Mouse (Mus musculus) macrophage (primary cell): Measurements from ENCODE around the gene Pdzd2. TPM values are rescaled to one million over a fixed set of nuclear protein-coding genes. Genes with fewer than 3 reads are reported as not detected.

ENCODE experiments used
- H3K27ac ChIP-seq: fragments of 350-480 bp; formaldehyde crosslinking; 2 replicates; pipeline ENCODE4 v1.9.0; 2021
- H3K36me3 ChIP-seq: fragments of 350-480 bp; formaldehyde crosslinking; 2 replicates; pipeline ENCODE4 v1.9.0; 2021; ENCODE audit errors: inconsistent target
- H3K4me3 ChIP-seq: fragments of 350-480 bp; formaldehyde crosslinking; 2 replicates; pipeline ENCODE4 v1.9.0; 2021; ENCODE audit errors: inconsistent target
- H3K79me2 ChIP-seq: fragments of 350-480 bp; formaldehyde crosslinking; 2 replicates; pipeline ENCODE4 v1.9.0; 2021; ENCODE audit errors: inconsistent target
- WGBS: methylation state at CpG from one replicate; pipeline ENCODE4 v1.1.7; 2026; ENCODE audit warnings: inconsistent platforms; ENCODE audit not compliant: missing documents; 5-methylcytosine and 5-hydroxymethylcytosine counted together
- polyA plus RNA-seq: library from polyadenylated mRNA; stranded (reverse); fragments of 250-400 nt; gene quantifications from 3 replicates; pipeline ENCODE4 v1.2.4, GENCODE M21; 2018; ENCODE audit warnings: inconsistent platforms

Gene Pdzd2
- polyA plus RNA-seq, 1 experiment from 2014 or later = not detected

DNA sequence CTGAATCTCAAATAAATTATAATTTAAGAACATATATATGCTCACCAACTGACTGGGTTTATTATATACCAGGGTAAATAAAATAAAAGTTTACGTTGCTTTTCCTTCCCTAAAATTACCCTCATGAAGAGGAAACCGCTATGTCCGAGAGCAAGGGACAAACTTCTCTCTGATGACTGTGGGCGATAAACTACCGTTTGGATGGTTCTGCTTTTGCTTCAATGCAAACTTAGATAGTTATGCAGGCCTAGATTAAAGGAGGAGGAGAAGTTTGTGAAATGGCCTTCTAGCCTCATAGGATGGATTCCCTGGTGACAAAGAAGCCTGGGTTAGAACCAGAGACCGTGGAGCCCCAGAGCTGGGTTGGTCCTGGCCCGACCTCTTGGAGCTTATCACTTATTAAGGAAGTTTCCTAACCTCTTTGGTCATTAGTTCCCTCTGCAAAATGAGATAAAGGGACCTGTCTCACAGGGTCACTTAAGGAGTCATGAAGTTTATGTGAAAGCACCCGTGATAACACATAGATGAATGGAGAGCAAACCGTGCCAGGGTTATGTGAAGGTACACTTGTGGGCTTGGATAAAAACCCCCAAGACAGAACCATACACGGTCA lies 230.9 kb downstream of the Pdzd2 start:
- WGBS = 12% methylated on average over 10 of the region's 10 CpGs

DNA sequence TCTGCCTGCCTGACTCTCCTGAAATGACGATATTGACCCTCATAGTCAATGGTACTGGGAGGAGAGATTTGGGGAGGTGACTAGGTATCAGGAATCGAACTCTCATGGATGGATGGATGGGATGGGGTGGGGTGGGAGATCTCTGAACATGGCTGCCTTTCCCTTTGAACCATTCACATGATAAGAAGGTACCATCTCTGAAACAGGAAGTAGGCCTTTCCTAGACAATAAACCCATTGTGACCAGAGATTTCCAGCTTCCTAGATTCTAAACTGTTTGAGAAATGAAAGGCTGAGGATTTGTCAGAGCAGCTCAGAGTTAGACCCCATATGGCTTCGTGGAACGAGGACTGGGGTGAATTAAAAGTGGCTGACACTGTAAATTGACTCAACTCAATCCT lies 232.2 kb downstream of the Pdzd2 start:
- H3K4me3 ChIP-seq = no peak overlapping the region
- 94% methylated on average over 3 of the region's 4 CpGs for WGBS

More for the DNA sequence above, 230.9 kb downstream of the Pdzd2 start:
- Histone ChIP-seq H3K79me2 (no peaks in the 10 kb centered on the region), H3K27ac (no peak overlapping the region), H3K4me3 (no peak overlapping the region), H3K36me3 (no peaks in the 10 kb centered on the region)

DNA sequence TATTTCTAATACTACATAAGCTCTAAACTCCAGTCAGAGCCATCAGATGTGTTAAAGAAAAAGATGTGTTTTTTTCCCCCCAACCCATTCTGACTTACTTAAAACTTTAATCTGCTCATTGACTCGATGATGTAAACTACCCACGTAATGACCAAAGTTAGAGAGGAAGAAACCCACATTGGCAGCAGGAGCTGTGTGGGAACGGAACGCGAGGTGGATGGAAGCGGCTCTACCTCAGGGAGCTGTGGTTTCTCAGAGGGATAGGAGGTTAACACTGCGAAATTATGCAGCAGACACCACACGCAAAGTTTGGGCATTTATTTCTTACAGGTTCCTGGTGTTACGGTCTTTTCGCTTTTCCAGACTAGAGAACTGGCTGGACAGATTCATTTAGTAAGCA lies 233.2 kb downstream of the Pdzd2 start:
- H3K4me3 ChIP-seq = no peak overlapping the region
- no peak overlapping the region for H3K27ac ChIP-seq
- H3K79me2 ChIP-seq = no peaks in the 10 kb centered on the region
- WGBS = 82% methylated on average over 10 of the region's 10 CpGs
- no peaks in the 10 kb centered on the region for H3K36me3 ChIP-seq

More for the DNA sequence above, 232.2 kb downstream of the Pdzd2 start:
- Histone ChIP-seq H3K79me2 (no peaks in the 10 kb centered on the region), H3K36me3 (no peaks in the 10 kb centered on the region), H3K27ac (no peak overlapping the region)

DNA sequence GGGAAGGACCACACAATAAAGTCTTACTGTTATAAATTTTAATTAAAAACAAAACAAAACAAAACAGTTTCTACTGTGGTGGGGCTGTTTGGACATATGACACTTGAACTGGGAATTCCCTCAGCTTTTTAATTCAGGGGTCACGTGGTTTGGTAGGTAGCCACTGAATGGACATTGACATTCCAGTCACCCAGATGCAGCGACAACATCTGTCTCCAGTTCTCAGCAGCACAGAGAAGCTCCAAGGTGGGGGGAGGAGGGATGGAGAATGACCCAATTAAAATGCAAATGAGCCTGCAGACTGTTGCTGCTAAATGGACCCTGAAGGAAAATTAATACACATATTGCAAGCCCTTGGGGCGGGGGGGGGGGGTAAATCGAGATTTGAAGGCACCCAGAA lies 233.6 kb downstream of the Pdzd2 start:
- H3K79me2 ChIP-seq = no peaks in the 10 kb centered on the region
- WGBS = 97% methylated on average over 4 of the region's 4 CpGs

DNA sequence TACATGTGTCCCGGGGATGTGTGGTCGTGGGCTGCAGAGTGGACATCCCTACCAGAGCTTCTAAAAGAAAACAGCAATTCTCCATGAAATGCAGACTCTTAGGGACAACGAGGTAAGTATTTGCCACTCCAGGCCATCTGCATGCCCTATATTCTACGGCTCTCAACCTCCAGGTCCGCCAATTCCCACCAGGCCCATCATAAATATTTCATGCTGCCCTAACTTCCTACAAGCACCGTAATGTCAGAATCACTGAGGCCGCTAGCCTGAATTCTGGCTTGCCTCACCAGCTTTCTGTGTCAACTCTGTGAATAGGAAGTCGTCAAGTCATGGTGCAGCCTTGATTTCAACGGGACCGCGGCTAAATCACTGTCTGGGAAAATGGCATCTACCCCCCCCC lies 234.2 kb downstream of the Pdzd2 start:
- H3K36me3 ChIP-seq = no peaks in the 10 kb centered on the region
- H3K4me3 ChIP-seq = no peak overlapping the region
- WGBS = 82% methylated on average over 11 of the region's 11 CpGs
- H3K27ac ChIP-seq = no peak overlapping the region
- no peaks in the 10 kb centered on the region for H3K79me2 ChIP-seq

More for the DNA sequence above, 233.6 kb downstream of the Pdzd2 start:
- no peak overlapping the region for H3K27ac ChIP-seq
- no peaks in the 10 kb centered on the region for H3K36me3 ChIP-seq
- H3K4me3 ChIP-seq = no peak overlapping the region

DNA sequence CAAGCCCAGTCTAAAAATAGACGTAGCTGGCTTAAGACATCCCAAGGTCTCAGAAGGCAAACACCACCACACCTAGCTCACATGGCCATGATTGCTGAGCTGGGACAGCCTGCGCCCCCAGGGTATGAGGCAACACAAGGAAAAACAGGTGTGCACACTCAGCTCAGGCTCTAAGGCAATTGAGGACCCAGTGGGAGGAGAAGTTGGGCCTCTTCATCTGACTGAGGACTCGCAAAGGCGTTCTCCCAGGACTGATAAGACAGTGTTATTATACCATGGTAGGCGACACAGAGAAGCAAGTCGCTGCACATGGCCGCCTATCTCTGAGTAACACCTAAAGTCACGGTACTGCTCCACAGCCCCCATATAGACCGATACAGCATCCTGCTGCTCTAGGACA lies 235.8 kb downstream of the Pdzd2 start:
- Histone ChIP-seq H3K36me3 (no peaks in the 10 kb centered on the region), H3K79me2 (no peaks in the 10 kb centered on the region), H3K27ac (no peak overlapping the region), H3K4me3 (no peak overlapping the region)
- WGBS = 92% methylated on average over 9 of the region's 9 CpGs

DNA sequence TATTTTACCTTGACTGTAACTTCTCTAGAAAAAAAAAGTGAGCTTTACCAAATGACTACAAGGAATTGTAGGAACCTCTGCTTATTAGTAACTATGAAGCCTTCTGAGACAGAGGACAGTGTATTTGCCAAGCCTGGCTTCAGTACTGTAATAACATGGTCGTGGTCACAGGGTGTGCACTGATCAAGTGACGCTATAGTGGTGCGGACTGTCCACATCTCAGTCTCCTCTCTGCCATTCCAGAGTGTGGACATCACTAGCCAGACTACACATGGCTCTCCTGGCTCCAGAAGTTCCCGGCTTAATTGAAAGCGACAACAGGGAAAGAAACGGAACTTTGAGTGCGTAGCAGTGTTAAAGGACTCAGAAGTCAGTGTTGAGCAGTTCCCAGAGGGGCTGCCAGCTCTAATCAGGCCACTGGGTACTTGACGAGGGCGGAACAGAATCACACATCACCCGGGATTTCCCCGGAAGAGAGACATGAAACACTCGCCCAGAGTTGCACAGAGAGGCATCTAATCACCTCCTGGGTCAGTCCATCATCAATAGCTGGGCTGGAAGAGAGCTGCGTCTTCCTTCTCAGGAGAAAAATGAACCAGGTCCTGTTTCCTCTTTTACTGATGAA lies 237.7 kb downstream of the Pdzd2 start:
- H3K79me2 ChIP-seq = no peaks in the 10 kb centered on the region
- H3K27ac ChIP-seq = no peak overlapping the region
- no peaks in the 10 kb centered on the region for H3K36me3 ChIP-seq
- no peak overlapping the region for H3K4me3 ChIP-seq
- 91% methylated on average over 13 of the region's 13 CpGs for WGBS

DNA sequence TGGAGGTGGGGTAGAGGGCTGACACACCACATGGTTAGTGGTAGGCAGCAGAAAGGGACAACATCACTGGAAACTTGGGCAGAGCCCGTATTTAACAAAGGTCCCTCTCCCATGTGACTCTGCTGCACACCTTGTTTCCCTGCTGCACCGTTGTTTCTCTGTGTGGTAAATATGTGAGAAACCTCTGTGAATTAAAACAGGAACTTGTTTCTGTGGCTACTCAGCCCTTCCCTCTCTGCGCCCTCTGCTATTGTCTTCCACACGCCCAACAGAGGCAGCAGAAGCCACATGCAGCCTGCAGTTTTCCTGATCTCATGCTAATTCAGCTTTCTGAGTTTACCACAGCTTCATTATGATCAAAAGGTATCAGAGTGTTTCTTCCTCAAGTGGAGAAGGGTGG lies 239.1 kb downstream of the Pdzd2 start:
- Histone ChIP-seq H3K27ac (no peak overlapping the region), H3K79me2 (no peaks in the 10 kb centered on the region), H3K36me3 (no peaks in the 10 kb centered on the region), H3K4me3 (no peak overlapping the region)
- 6% methylated on average over 4 of the region's 4 CpGs for WGBS

DNA sequence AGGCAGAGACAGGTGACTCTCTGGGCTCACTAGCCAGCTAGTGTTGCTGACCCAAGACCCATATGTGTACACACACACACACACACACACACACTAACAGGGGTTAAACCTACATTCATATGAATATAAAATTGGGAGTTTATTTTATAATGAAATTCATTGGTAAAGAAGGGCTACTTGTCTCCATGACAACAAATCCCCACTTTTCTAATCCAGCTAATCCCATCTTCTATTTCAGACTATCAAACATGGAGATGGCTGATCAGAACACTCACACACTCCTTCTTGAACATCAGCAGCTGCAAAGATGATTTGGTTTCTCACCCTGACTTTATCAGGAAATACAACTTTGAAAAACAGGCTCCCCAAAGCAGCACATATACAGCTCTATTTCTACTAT lies 245.6 kb downstream of the Pdzd2 start:
- Histone ChIP-seq H3K4me3 (no peak overlapping the region), H3K36me3 (no peaks in the 10 kb centered on the region), H3K27ac (no peak overlapping the region), H3K79me2 (no peaks in the 10 kb centered on the region)

DNA sequence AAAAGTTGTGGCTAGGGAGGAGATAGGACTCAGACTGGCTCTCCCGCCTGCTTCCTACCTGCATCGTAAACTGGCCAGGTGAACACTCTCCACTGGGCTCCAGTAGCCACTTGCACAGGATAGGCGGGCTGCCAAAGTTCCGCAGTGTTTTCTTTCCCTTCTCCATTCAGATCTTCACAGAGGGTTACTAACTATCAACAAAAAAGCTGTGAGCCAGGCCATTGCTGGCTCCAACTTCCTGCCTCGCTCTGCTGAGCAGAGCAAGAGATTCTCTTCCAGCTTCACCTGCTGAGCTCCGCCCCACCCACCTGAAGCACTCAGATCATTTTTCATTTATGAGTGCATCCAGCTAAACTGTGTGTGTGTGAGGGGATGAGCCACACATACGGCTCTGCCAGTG lies 246.5 kb downstream of the Pdzd2 start:
- Histone ChIP-seq H3K36me3 (no peaks in the 10 kb centered on the region), H3K4me3 (no peak overlapping the region), H3K79me2 (no peaks in the 10 kb centered on the region), H3K27ac (no peak overlapping the region)
- 92% methylated on average over 7 of the region's 7 CpGs for WGBS

DNA sequence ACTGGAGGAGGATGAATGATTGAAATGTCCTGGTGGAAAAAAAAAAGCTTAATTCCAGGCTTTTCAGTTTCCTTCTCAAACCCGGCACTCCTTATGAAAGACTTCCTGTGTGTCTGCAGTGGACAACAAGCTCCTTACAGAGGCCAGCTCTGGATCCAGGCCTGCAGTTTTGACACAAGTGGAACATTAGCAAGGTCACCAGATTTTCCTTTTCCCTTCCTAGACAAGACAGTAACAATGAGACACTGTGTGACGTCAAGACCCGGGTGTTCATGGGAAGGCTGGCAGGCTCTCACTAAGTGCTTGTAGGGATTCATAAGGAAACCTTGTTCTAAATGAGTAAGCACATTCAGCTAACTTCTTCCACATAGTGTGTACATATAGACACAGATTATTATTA lies 248.8 kb downstream of the Pdzd2 start:
- no peak overlapping the region for H3K27ac ChIP-seq
- no peak overlapping the region for H3K4me3 ChIP-seq
- H3K36me3 ChIP-seq = no peaks in the 10 kb centered on the region
- H3K79me2 ChIP-seq = no peaks in the 10 kb centered on the region
- WGBS = 76% methylated on average over 3 of the region's 3 CpGs

DNA sequence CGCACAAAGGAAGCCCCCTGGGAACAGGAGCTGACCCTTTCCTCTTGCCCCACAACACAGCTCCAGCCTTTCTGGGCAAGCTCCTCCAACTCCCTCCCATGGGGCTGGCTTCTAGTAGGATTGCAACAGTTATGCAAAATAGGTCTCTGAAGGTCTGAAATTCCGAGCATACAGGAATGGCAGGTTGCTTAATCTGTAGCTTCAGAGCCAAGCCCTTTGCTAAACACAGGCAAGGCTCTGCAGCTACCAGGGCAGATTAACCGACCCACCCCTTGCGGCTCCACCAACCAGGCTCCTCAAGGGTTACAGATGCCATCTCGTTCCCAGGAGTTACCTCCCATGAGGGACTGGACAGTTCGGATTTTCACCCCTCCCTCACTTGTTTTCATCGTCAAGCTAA lies 249.2 kb downstream of the Pdzd2 start:
- 46% methylated on average over 7 of the region's 7 CpGs for WGBS
- H3K27ac ChIP-seq = no peak overlapping the region
- no peaks in the 10 kb centered on the region for H3K36me3 ChIP-seq
- no peaks in the 10 kb centered on the region for H3K79me2 ChIP-seq
- H3K4me3 ChIP-seq = no peak overlapping the region

DNA sequence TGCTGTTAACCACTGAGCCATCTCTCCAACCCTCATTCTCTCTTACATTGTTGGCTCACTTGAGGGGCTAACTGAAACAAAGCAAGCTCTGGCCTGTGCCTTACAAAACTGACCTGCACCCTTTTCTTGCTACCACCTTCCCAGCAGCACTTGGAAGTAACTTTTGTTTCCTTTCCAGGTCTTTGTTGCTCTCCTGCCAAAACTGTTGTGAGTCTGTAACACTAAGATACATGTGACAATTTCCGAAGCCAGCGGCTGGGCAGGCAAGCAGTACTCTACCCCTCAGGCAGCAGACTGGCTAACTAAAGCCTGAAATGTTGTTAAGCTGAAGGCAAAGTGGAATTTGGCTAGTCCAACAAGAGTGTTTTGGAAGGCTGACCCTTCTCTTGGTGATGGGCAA lies 251.4 kb downstream of the Pdzd2 start:
- Histone ChIP-seq H3K79me2 (no peaks in the 10 kb centered on the region), H3K27ac (no peak overlapping the region), H3K4me3 (no peak overlapping the region), H3K36me3 (no peaks in the 10 kb centered on the region)
- 88% methylated on average over 2 of the region's 2 CpGs for WGBS

DNA sequence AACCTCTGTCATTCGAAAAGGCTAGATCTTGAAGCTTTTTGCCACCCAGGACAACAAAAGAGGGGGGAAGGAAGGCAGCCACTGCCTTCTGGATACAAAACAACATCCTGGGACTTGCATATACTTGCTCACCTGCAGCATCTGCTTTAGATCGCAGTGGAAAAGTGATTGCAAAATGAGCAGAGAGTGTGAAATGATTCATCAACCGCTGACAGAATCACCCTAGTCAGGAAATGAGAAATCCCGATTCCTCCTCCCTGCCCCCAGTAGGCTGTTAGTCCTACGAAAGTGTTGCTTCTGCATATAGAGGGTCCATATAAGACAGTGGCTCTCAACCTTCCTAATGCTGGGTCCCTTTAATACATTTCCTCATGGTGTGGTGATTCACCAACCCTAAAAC lies 258.5 kb downstream of the Pdzd2 start:
- Histone ChIP-seq H3K4me3 (no peak overlapping the region), H3K36me3 (no peaks in the 10 kb centered on the region), H3K79me2 (no peaks in the 10 kb centered on the region), H3K27ac (no peak overlapping the region)
- WGBS = 30% methylated on average over 5 of the region's 5 CpGs

DNA sequence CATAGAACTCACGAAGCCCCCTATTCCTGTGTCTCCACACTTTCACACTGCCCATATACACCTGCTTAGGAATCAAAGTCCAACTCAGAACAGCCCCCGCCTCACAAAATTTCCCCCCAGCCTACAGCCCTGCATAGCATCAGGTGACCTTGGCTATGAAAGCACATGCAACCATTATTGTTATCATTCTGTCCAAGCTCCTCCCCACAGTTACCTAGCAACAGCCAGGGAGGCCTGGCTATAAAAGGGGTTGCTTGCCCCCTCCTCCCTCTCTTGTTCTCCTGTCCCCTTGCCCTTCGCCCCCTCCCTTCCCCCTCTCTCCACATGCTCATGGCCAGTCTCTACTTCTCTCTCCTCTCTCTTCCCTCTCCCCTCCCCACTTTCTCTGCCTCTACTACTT lies 259.4 kb downstream of the Pdzd2 start:
- no peaks in the 10 kb centered on the region for H3K79me2 ChIP-seq
- H3K4me3 ChIP-seq = no peak overlapping the region
- WGBS = 97% methylated on average over 3 of the region's 3 CpGs
- H3K36me3 ChIP-seq = no peaks in the 10 kb centered on the region
- no peak overlapping the region for H3K27ac ChIP-seq

DNA sequence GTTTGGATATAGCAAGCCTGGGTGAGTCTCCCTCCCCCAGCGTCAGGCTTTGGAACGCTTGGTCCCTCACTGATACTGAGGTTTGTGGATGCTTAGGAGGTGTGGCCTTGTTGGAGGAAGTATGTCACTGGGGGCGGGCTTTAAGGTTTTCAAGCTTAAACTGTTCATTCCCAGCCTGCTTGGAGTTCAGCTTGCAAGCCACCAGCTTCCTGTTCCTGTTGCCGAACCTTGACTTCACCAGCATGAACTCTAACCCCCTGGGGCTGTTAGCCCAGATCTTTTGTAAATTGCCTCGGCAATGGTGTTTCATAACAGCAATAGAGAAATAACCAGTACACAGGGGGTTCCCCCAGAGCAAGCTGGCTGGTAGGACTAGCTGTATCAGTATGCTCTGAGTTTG lies 260.4 kb downstream of the Pdzd2 start:
- Histone ChIP-seq H3K79me2 (no peaks in the 10 kb centered on the region), H3K36me3 (no peaks in the 10 kb centered on the region), H3K27ac (no peak overlapping the region), H3K4me3 (no peak overlapping the region)
- WGBS = 28% methylated on average over 5 of the region's 5 CpGs
